Mouse (Mus musculus) embryonic facial prominence, embryonic 11.5 days (tissue): Measurements from ENCODE around the gene Dmrtc2. TPM values are rescaled to one million over a fixed set of nuclear protein-coding genes. Genes with fewer than 3 reads are reported as not detected.
"Not testable (repeated sequence)": the region's sequence is repeated elsewhere in the genome, so short reads cannot be mapped to it uniquely, and the experiment has no call there.

Experiments
- ATAC-seq: fragments of 200-750 bp; cut with Nextera tagmentation; replicated peaks from 2 replicates; pipeline ENCODE4 v1.8.0; 2017; ENCODE audit warnings: low read depth; ENCODE audit not compliant: insufficient number of reproducible peaks, low FRiP score, low TSS enrichment
- DNase-seq: peaks from one replicate; pipeline ENCODE4 v3.0.0-alpha.2; 2015; ENCODE audit warnings: low spot score
- H3K27ac ChIP-seq: fragments of 300-500 bp; sonication (generic); replicated peaks from 2 replicates; pipeline ENCODE4 v1.5.1; 2014; ENCODE audit warnings: mild to moderate bottlenecking, low read depth, low read length, control low read depth
- H3K27me3 ChIP-seq: fragments of 300-500 bp; sonication (generic); 2 replicates; pipeline ENCODE4 v1.6.1; 2014; ENCODE audit warnings: mild to moderate bottlenecking, low read length, moderate library complexity, mixed read lengths; ENCODE audit not compliant: control insufficient read depth, insufficient read depth
- H3K36me3 ChIP-seq: fragments of 300-500 bp; sonication (generic); replicated peaks from 2 replicates; pipeline ENCODE4 v1.6.1; 2014; ENCODE audit warnings: low read depth, mild to moderate bottlenecking, low read length, moderate library complexity, mixed read lengths; ENCODE audit not compliant: control insufficient read depth, insufficient read depth
- H3K4me1 ChIP-seq: fragments of 300-500 bp; sonication (generic); 2 replicates; pipeline ENCODE4 v1.6.1; 2014; ENCODE audit warnings: low read length, mixed read lengths; ENCODE audit not compliant: control insufficient read depth, insufficient read depth
- H3K4me2 ChIP-seq: fragments of 300-500 bp; sonication (generic); 2 replicates; pipeline ENCODE4 v1.6.1; 2014; ENCODE audit warnings: low read depth, mild to moderate bottlenecking, control low read depth, low read length, moderate library complexity
- H3K4me3 ChIP-seq: fragments of 300-500 bp; sonication (generic); 2 replicates; pipeline ENCODE4 v1.5.1; 2014; ENCODE audit warnings: low read depth, low read length, control low read depth
- H3K9ac ChIP-seq: fragments of 300-500 bp; sonication (generic); replicated peaks from 2 replicates; pipeline ENCODE4 v1.6.1; 2014; ENCODE audit warnings: mild to moderate bottlenecking, control low read depth, low read length
- H3K9me3 ChIP-seq: fragments of 300-500 bp; sonication (generic); replicated peaks from 2 replicates; pipeline ENCODE4 v1.6.1; 2016; ENCODE audit warnings: mild to moderate bottlenecking, low read length, inconsistent platforms, mixed read lengths; ENCODE audit not compliant: control insufficient read depth
- WGBS: fragments of 180-500 bp; shearing (Covaris S2); extraction: QIAGEN DNeasy Blood & Tissue Kit; methylation state at CpG from one replicate; pipeline ENCODE4 v1.1.7; 2014; 5-methylcytosine and 5-hydroxymethylcytosine counted together
- polyA plus RNA-seq: library from polyadenylated mRNA; unstranded; fragments of >200 nt; fragmentation: Nextera tagmentation; extraction: Ambion mirVana; gene quantifications from 2 replicates; pipeline ENCODE4 v1.2.1, GENCODE M21; 2014

Dmrtc2 gene
- polyA plus RNA-seq, 1 experiment from 2014 or later = not detected

DNA sequence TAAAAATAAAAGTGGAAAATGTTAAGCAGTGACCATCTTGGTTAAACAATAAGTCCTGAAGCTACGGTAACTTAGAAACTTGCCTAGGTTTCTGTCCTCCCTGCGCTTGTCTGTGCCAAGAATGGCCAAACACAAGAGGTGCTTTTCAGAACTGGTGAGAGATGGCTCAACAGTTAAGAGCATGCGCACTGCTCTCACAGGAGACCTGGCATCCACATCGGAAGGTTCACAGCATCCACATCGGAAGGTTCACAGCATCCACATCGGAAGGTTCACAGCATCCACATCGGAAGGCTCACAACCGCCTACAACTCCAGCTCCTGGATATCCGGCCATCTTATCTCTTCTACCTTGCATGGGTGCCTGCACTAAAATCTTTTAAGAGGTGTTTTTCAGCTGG, 24.7 kb upstream of the Dmrtc2 start:
- Histone ChIP-seq H3K4me1 (no peaks in the 10 kb centered on the region), H3K9me3 (no peaks in the 10 kb centered on the region), H3K4me2 (no peak overlapping the region), H3K27ac (no peak overlapping the region), H3K36me3 (no peaks in the 10 kb centered on the region), H3K9ac (no peak overlapping the region), H3K4me3 (no peak overlapping the region), H3K27me3 (no peaks in the 10 kb centered on the region)
- DNase-seq (no peak), ATAC-seq (no peak)
- 78% methylated on average over 9 of the region's 9 CpGs for WGBS

DNA sequence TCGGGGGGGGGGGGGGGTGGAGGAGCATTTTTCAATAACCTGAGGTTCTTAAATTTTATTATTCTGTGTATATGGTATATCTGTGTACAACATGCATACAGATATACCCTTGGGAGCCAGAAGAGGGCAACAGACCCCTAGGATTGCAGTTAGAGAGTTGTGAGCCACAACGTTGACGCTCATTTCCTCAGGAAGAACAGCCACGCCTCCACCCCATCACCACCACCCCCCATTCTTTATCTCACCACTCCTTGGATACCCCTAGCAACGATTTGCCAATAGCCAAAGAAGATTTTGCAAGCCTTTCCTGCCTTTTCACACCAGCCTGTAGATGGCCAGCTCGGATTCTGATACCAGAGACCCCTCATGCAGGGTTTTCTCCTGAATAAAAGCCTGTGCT, 24.1 kb upstream of the Dmrtc2 start:
- ATAC-seq = no peak; the same call in 1 of the 2 replicates
- WGBS = 2% methylated on average over 6 of the region's 6 CpGs
- no peak overlapping the region for H3K27ac ChIP-seq

DNA sequence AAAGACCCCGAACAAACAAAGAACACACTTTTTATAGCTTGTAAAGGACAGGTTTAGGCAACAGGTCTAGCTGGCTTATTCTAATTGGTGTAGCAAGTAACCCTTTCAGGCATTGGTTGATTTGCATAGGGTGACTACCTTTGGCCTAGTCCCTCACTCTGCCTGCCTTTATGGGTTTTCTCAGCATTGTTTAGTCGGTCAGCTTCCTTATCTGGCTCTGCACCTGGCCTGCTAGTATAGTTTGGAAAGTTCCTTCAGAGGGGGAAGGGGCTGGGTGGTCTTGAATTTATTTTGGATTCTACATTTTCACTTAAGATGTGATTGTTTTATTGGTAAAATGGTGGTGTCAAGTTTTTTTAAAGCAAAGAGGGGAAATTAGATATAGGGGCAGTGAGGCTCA, 23.3 kb upstream of the Dmrtc2 start:
- not testable (repeated sequence) for H3K36me3 ChIP-seq, DNase-seq, H3K27ac ChIP-seq, H3K27me3 ChIP-seq, H3K4me1 ChIP-seq, H3K9ac ChIP-seq, H3K9me3 ChIP-seq, H3K4me2 ChIP-seq, H3K4me3 ChIP-seq, ATAC-seq
- 47% methylated on average over 2 of the region's 2 CpGs for WGBS

More for the DNA sequence above, 24.1 kb upstream of the Dmrtc2 start:
- Histone ChIP-seq H3K4me3 (no peak overlapping the region), H3K36me3 (no peaks in the 10 kb centered on the region), H3K4me2 (no peak overlapping the region), H3K27me3 (no peaks in the 10 kb centered on the region), H3K4me1 (no peaks in the 10 kb centered on the region), H3K9me3 (no peaks in the 10 kb centered on the region), H3K9ac (no peak overlapping the region)
- peak; percentile 58 for DNase-seq

DNA sequence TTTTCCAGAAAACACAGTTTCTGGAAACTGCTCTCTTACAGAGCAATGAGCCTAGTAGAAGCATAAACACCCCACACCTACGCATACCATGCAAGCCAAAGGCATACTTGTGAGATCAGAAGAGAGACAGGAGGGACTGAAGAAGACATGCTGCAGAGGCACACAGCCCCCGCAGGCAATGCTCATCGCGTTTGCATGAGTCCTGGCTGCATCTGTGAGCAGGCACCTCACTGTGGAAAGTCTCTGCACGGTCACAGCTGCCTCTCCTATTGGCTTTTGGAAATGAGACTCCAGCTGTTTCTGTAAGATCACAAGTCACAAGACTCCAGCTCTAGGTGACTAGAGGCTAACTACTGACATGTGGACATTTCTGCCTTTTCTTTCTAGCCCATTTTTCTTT, 19.7 kb upstream of the Dmrtc2 start:
- H3K27me3 ChIP-seq = no peaks in the 10 kb centered on the region
- H3K27ac ChIP-seq = no peak overlapping the region
- 19% methylated on average over 5 of the region's 5 CpGs for WGBS
- no peaks in the 10 kb centered on the region for H3K9me3 ChIP-seq
- H3K4me2 ChIP-seq = no peak overlapping the region
- no peaks in the 10 kb centered on the region for H3K36me3 ChIP-seq
- no peak overlapping the region for H3K4me3 ChIP-seq
- no peak for ATAC-seq
- H3K4me1 ChIP-seq = no peaks in the 10 kb centered on the region
- H3K9ac ChIP-seq = peak overlapping the region; percentile 34; the same call in 1 of the 2 replicates
- DNase-seq = peak; percentile 40

DNA sequence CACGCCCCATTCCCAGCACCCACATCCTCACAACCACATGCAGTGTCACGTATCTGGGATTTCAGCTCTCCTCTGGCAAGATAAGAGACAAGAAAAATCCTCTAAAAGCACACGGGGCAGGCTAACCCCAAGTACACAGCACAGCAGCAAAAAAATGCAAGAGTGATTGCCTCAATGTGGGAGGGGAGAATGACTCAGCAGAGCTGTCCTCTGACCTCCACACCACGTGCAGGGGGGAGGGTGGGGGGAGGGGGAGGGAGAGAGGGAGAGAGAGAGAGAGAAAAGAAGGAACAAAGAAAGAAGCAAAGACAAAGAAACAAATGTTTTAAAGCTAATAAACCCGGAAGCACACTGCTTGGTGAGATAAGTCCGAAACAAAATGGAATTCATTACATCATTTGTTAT, 19.0 kb upstream of the Dmrtc2 start:
- DNase-seq = peak; percentile 38
- Histone ChIP-seq H3K9me3 (no peaks in the 10 kb centered on the region), H3K4me1 (no peaks in the 10 kb centered on the region), H3K36me3 (no peaks in the 10 kb centered on the region), H3K27me3 (no peaks in the 10 kb centered on the region), H3K4me2 (no peak overlapping the region), H3K4me3 (no peak overlapping the region), H3K27ac (no peak overlapping the region), H3K9ac (no peak overlapping the region)
- WGBS = 40% methylated on average over 6 of the region's 6 CpGs
- ATAC-seq = no peak

DNA sequence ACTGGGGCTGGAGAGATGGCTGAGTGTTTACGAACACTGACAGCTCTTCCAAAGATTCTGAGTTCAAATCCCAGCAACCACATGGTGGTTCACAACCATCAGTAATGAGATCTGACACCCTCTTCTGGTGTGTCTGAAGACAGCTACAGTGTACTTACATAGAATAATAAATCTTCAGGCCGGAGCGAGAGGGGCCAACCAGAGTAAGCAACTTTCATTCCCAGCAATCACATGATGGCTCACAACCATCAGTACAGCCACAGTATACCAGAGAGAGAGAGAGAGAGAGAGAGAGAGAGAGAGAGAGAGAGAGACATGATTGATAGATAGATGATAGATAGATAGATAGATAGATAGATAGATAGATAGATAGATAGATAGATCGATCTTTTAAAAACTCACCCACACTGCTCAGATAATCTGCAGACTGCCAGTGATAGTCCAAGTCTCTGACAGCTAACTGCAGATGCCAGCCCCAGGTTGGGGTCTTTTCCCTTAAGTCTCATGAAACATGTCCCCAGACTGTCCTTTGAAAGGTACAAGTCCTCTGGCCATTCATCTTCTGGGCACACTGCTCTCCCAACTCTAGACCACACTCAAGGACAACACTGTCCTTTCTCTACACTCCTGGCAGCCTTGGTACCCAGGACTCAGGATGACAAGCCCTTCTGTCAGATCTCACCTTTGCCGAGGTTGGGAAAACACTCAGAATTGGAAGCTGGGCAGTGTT, 18.1 kb upstream of the Dmrtc2 start:
- H3K27ac ChIP-seq = no peak overlapping the region
- no peaks in the 10 kb centered on the region for H3K4me1 ChIP-seq
- H3K9ac ChIP-seq = no peak overlapping the region
- H3K36me3 ChIP-seq = no peaks in the 10 kb centered on the region
- WGBS = 85% methylated on average over 5 of the region's 5 CpGs
- ATAC-seq = no peak
- no peak for DNase-seq
- H3K9me3 ChIP-seq = no peaks in the 10 kb centered on the region
- no peaks in the 10 kb centered on the region for H3K27me3 ChIP-seq
- no peak overlapping the region for H3K4me3 ChIP-seq
- H3K4me2 ChIP-seq = no peak overlapping the region

DNA sequence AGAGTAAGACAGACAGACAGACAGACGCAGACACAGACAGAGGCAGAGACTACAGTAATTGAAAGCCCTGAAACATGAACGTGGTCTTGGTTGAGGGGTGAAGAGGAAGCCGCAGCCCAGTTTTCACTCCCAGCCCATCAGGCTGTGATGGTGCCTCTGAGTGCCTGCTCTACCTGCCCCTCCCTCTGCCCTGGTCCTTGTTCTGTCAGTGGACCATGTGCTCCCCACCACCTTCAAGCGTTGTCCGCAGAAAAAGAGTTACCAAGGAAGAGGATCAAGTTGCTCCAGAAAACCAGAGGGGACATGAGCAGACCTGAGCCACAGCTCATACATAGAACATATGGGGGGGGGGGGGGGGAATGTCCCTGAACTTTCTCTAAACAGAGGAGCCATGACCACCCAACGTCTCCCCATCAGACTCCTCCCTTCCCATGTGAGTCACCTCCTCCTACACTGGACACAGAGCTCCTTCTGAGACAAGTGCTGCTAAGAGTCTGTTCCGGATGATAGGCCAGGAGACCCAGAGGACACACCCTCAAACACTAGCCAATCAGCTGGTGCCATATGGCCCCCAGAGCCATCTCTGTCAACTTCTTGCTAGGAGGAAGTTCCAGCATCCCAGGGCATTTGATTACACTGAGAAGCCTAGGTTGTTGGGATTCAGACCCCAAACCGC, 17.2 kb upstream of the Dmrtc2 start:
- WGBS = 75% methylated on average over 8 of the region's 8 CpGs

DNA sequence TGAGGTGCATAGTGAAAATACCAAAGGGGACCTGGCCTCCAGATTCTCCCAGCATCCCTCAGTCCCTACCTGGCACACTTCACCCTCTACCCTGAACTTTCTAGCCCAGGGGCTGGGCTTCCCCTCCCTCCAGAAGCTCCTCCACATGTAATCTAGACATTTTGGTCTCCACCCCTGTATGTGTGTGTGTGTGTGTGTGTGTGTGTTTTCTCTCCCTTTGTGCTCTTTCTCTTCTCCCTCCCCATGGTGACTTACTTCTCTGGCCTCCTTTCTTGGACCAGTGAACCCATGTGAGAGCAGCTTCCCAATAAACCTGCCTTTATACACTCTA, 16.7 kb upstream of the Dmrtc2 start:
- no peak overlapping the region for H3K4me3 ChIP-seq
- no peak overlapping the region for H3K4me2 ChIP-seq
- no peaks in the 10 kb centered on the region for H3K9me3 ChIP-seq
- no peak for ATAC-seq
- H3K36me3 ChIP-seq = no peaks in the 10 kb centered on the region
- DNase-seq = no peak
- H3K9ac ChIP-seq = no peak overlapping the region
- no peaks in the 10 kb centered on the region for H3K27me3 ChIP-seq
- no peaks in the 10 kb centered on the region for H3K4me1 ChIP-seq
- no peak overlapping the region for H3K27ac ChIP-seq

More for the DNA sequence above, 17.2 kb upstream of the Dmrtc2 start:
- H3K4me2 ChIP-seq = no peak overlapping the region
- H3K9ac ChIP-seq = no peak overlapping the region
- H3K4me3 ChIP-seq = no peak overlapping the region
- H3K27me3 ChIP-seq = no peaks in the 10 kb centered on the region
- no peaks in the 10 kb centered on the region for H3K4me1 ChIP-seq
- no peaks in the 10 kb centered on the region for H3K36me3 ChIP-seq
- H3K9me3 ChIP-seq = no peaks in the 10 kb centered on the region
- ATAC-seq (no peak; the same call in 1 of the 2 replicates), DNase-seq (no peak)
- no peak overlapping the region for H3K27ac ChIP-seq
